Mouse (Mus musculus) bone marrow, adult 2 months (tissue): Measurements from ENCODE around the gene Mpc2.

Source experiments
- CTCF ChIP-seq: fragments of 200-500 bp; IDR thresholded peaks from 2 replicates; pipeline ENCODE4 v1.5.1; 2011; ENCODE audit warnings: low read length, control low read depth; ENCODE audit not compliant: control insufficient read depth, insufficient read depth
- POLR2A ChIP-seq: fragments of 200-500 bp; IDR thresholded peaks from 2 replicates; pipeline ENCODE4 v1.6.1; 2011; ENCODE audit warnings: low read depth, mild to moderate bottlenecking, control low read depth, low read length, borderline replicate concordance; ENCODE audit not compliant: control insufficient read depth

- no peak for TF ChIP-seq CTCF
- no peak for TF ChIP-seq POLR2A
Measured at GRCm38 (mm10) chr1:165426254-165426653, 34.2 kb upstream of the Mpc2 start.
